Mouse (Mus musculus): Measurements from ENCODE around the gene Olfr206. TPM values are rescaled to one million over a fixed set of nuclear protein-coding genes. Genes with fewer than 3 reads are reported as not detected.
"Not testable (repeated sequence)": the region's sequence is repeated elsewhere in the genome, so short reads cannot be mapped to it uniquely, and the experiment has no call there.

Olfr206 gene
- polyA plus RNA-seq (2012; rRNA removed) = not detected in 2 replicates

DNA sequence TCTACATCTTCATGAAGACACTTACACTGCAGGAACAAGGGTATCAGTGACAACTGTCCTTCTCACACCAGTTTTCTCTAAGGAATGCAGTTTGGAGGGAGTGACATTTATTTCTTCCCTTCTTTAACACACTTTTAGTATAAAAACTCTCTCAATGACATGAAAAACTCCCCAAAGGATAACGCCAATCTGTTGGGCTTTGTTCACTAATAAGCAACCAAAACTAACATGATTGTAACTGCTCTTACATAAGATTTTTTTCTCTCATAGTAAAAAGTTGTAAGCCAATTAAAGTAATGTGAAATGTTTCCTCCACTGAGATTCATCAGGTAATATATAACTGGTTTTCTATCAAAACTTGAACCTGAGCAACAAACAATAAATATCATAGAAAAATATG lies at the start of gene Olfr206:
Olfr206 (minus strand) TSS at position 101 of the 400 bp plus-strand sequence.
- no peak for DNase-seq (ENCODE audit: low read depth)
- TF ChIP-seq CTCF (IDR thresholded peaks at IDR 0.05; ENCODE audit: borderline replicate concordance, extremely low read depth, insufficient read depth, insufficient read length) (no peak), POLR2A (IDR thresholded peaks at IDR 0.05; ENCODE audit: borderline replicate concordance, extremely low read depth, insufficient read depth, insufficient read length, poor library complexity, severe bottlenecking) (no peak)

DNA sequence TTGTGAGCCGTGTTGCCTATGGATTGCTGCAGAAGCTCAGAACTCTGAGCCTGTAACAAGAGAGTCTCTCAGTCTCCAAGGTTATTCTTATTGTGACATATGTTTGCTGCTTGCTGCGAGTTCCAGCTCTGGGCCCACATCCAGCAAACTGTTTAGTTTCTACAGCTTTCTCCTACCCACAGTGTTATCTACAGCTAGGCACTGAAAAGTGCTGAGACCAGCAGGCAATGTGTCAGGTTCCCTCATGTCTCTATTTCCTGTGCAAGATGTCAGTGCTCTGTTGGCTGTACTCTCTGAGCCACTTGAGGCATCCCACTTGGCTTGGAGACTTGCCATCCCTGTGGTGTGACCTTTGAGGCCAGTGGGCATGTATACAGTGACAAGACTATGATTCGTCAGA lies 44.3 kb upstream of the Olfr206 start:
- peak; percentile 55 for DNase-seq (ENCODE audit: low read depth)
- no peak for TF ChIP-seq CTCF (IDR thresholded peaks at IDR 0.05; ENCODE audit: borderline replicate concordance, extremely low read depth, insufficient read depth, insufficient read length)
- TF ChIP-seq POLR2A (IDR thresholded peaks at IDR 0.05; ENCODE audit: borderline replicate concordance, extremely low read depth, insufficient read depth, insufficient read length, poor library complexity, severe bottlenecking) = no peak

- TF ChIP-seq CTCF (IDR thresholded peaks at IDR 0.05; ENCODE audit: borderline replicate concordance, extremely low read depth, insufficient read depth, insufficient read length) = no peak
- no peak for TF ChIP-seq POLR2A (IDR thresholded peaks at IDR 0.05; ENCODE audit: borderline replicate concordance, extremely low read depth, insufficient read depth, insufficient read length, poor library complexity, severe bottlenecking)
- no peak for DNase-seq (ENCODE audit: low read depth)
Observed at GRCm38 (mm10) chr16:59363893-59364292, 14.8 kb upstream of the Olfr206 start, which contains the start of gene Olfr209. TSS of gene Olfr209 (minus strand) at chr16:59363993.

DNA sequence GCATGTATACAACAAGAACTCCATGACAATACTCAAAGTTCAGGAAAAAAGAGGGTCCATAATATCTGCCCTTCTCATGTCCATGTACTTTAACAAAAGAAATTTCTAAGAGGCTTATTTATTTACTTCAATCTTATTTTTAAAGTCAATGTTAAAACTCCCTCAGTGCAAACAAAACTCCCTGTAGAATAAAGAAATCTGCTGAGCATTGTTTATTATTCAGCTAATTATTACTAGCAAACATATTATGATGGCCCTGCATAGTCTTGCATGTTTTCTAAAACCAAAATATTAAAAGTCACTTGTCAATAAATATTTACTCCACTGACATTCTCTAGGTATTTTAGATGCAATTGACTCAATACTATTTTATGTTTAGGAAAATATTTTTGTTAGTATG lies 18.0 kb downstream of the Olfr206 start, which contains the start of gene Olfr205:
Olfr205 (minus strand) TSS at position 101 of the 400 bp plus-strand sequence.
- TF ChIP-seq CTCF (IDR thresholded peaks at IDR 0.05; ENCODE audit: borderline replicate concordance, extremely low read depth, insufficient read depth, insufficient read length) (no peak), POLR2A (IDR thresholded peaks at IDR 0.05; ENCODE audit: borderline replicate concordance, extremely low read depth, insufficient read depth, insufficient read length, poor library complexity, severe bottlenecking) (no peak)
- DNase-seq (ENCODE audit: low read depth) = no peak

DNA sequence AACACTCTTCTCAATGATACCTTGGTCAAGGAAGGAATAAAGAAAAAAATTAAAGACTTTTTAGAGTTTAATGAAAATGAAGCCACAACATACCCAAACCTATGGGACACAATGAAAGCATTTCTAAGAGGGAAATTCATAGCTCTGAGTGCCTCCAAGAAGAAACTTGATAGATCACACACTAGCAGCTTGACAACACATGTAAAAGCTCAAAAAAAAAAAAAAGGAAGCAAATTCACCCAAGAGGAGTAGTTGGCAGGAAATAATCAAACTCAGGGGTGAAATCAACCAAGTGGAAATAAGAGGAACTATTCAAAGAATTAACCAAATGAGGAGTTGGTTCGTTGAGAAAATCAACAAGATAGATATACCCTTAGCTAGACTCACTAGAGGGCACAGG lies 25.8 kb downstream of the Olfr206 start:
- DNase-seq (ENCODE audit: low read depth) = not testable (repeated sequence)

- no peak for DNase-seq (ENCODE audit: low read depth)
- TF ChIP-seq CTCF (IDR thresholded peaks at IDR 0.05; ENCODE audit: borderline replicate concordance, extremely low read depth, insufficient read depth, insufficient read length) = no peak
- no peak for TF ChIP-seq POLR2A (IDR thresholded peaks at IDR 0.05; ENCODE audit: borderline replicate concordance, extremely low read depth, insufficient read depth, insufficient read length, poor library complexity, severe bottlenecking)
Observed at GRCm38 (mm10) chr16:59318148-59318547, 30.9 kb downstream of the Olfr206 start, which contains the start of gene Olfr204. TSS of gene Olfr204 (minus strand) at chr16:59318248.

- TF ChIP-seq CTCF (IDR thresholded peaks at IDR 0.05; ENCODE audit: borderline replicate concordance, extremely low read depth, insufficient read depth, insufficient read length) (no peak), POLR2A (IDR thresholded peaks at IDR 0.05; ENCODE audit: borderline replicate concordance, extremely low read depth, insufficient read depth, insufficient read length, poor library complexity, severe bottlenecking) (no peak)
- no peak for DNase-seq (ENCODE audit: low read depth)
Observed at GRCm38 (mm10) chr16:59298581-59298980, 50.5 kb downstream of the Olfr206 start, which contains the start of gene Olfr203. TSS of gene Olfr203 (plus strand) at chr16:59298881.

Other genes with a start within 250 kb of the Olfr206 start
- not detected in 2 replicates for gene Olfr193, start 237.4 kb downstream of the Olfr206 start, polyA plus RNA-seq (2012; rRNA removed)
- gene Olfr194, start 228.2 kb downstream of the Olfr206 start, polyA plus RNA-seq (2012; rRNA removed) = not detected in 2 replicates
- not detected in 2 replicates for gene Olfr195, start 202.2 kb downstream of the Olfr206 start, polyA plus RNA-seq (2012; rRNA removed)
- gene Olfr196, start 178.8 kb downstream of the Olfr206 start, polyA plus RNA-seq (2012; rRNA removed) = not detected in 2 replicates
- not detected in 2 replicates for gene Olfr198, start 145.7 kb downstream of the Olfr206 start, polyA plus RNA-seq (2012; rRNA removed)
- not detected in 2 replicates for gene Olfr199, start 129.5 kb downstream of the Olfr206 start, polyA plus RNA-seq (2012; rRNA removed)
- gene Olfr201, start 76.6 kb downstream of the Olfr206 start, polyA plus RNA-seq (2012; rRNA removed) = not detected in 2 replicates
- gene Olfr202, start 62.5 kb downstream of the Olfr206 start, polyA plus RNA-seq (2012; rRNA removed) = not detected in 2 replicates
- not detected in 2 replicates for gene Olfr203, start 50.4 kb downstream of the Olfr206 start, polyA plus RNA-seq (2012; rRNA removed)
- gene Olfr204, start 31.0 kb downstream of the Olfr206 start, polyA plus RNA-seq (2012; rRNA removed) = not detected in 2 replicates
- gene Olfr205, start 18.1 kb downstream of the Olfr206 start, polyA plus RNA-seq (2012; rRNA removed) = not detected in 2 replicates
- not detected in 2 replicates for gene Olfr209, start 14.7 kb upstream of the Olfr206 start, polyA plus RNA-seq (2012; rRNA removed)
- 0.07 and 0.11 TPM in 2 replicates for gene Gabrr3, start 58.1 kb upstream of the Olfr206 start, polyA plus RNA-seq (2012; rRNA removed)
- gene Riox2, start 122.5 kb upstream of the Olfr206 start, polyA plus RNA-seq (2012; rRNA removed) = 5.8 and 7.8 TPM in 2 replicates

Data from brain, embryonic 14.5 days (tissue).